Mouse (Mus musculus) MEL (cell line): Measurements from ENCODE around the gene L1cam.

Source experiments
- CHD2 ChIP-seq: IDR thresholded peaks from 2 replicates; pipeline ENCODE4 v1.6.1; 2011; ENCODE audit warnings: low read length, improper control_type of control experiment
- GATA1 ChIP-seq: IDR thresholded peaks from 2 replicates; pipeline ENCODE4 v1.6.1; 2011; ENCODE audit warnings: low read depth, low read length, improper control_type of control experiment
- MAZ ChIP-seq: IDR thresholded peaks from 2 replicates; pipeline ENCODE4 v1.6.1; 2012; ENCODE audit warnings: low read depth, mild to moderate bottlenecking, inconsistent platforms, low read length, improper control_type of control experiment
- MYC ChIP-seq: IDR thresholded peaks from 2 replicates; pipeline ENCODE4 v1.6.1; 2011; ENCODE audit warnings: low read depth, mild to moderate bottlenecking, low read length, improper control_type of control experiment, moderate library complexity
- POLR2A ChIP-seq, 2 experiments: IDR thresholded peaks; 2 replicates each; pipeline ENCODE4 v1.6.1; 2011 to 2012; ENCODE audit warnings: low read length in 2 of 2, mild to moderate bottlenecking in 2 of 2, control low read depth in 1 of 2, improper control_type of control experiment in 1 of 2, low read depth in 1 of 2, moderate library complexity in 1 of 2; ENCODE audit not compliant: control insufficient read depth in 1 of 2, insufficient read depth in 1 of 2, poor library complexity in 1 of 2
- POLR2AphosphoS2 ChIP-seq: IDR thresholded peaks from 2 replicates; pipeline ENCODE4 v1.6.1; 2011; ENCODE audit warnings: low read length, improper control_type of control experiment
- SMC3 ChIP-seq: IDR thresholded peaks from 2 replicates; pipeline ENCODE4 v1.6.1; 2011; ENCODE audit warnings: low read depth, low read length, improper control_type of control experiment
- USF1 ChIP-seq: IDR thresholded peaks from 2 replicates; pipeline ENCODE4 v1.6.1; 2014; ENCODE audit warnings: low read depth, mild to moderate bottlenecking, inconsistent platforms, low read length, improper control_type of control experiment, moderate library complexity

GRCm38 (mm10) chrX:73805814-73806213, 90.1 kb downstream of the L1cam start:
- TF ChIP-seq GATA1 = no peak
- no peak for TF ChIP-seq SMC3
- TF ChIP-seq MYC = no peak
- no peak for TF ChIP-seq CHD2
- no peak for TF ChIP-seq MAZ
- no peak for TF ChIP-seq POLR2A (IDR thresholded peaks at IDR 0.05; ENCODE audit: control insufficient read depth in 1 of 2, insufficient read depth in 1 of 2, low read depth in 1 of 2, low read length in 2 of 2, poor library complexity in 1 of 2)
- TF ChIP-seq USF1 = no peak
- no peak for TF ChIP-seq POLR2AphosphoS2
